Mouse (Mus musculus) layer of hippocampus, adult 8-10 months (tissue): ENCODE data around the gene Prex1. TPM values are rescaled to one million over a fixed set of nuclear protein-coding genes. Genes with fewer than 3 reads are reported as not detected.

Experiments
- DNase-seq, 2 experiments: peaks; one replicate each; pipeline ENCODE4 v3.0.0; 2022; ENCODE audit warnings: low spot score in 2 of 2
- total RNA-seq, 4 experiments: library from RNA; stranded (reverse); gene quantifications; 2 replicates each; pipeline ENCODE4 v1.2.4; 2022

Prex1 gene
- total RNA-seq, 4 experiments from 2014 or later: 67.2 to 81.3 (median 74.2) TPM

GRCm38 (mm10) chr2:166606053-166606452 lies 107.6 kb downstream of the Prex1 start:
- DNase-seq: no peak

- DNase-seq: no peak
Measured at GRCm38 (mm10) chr2:166605164-166605831, 108.3 kb downstream of the Prex1 start.

GRCm38 (mm10) chr2:166602948-166603347 lies 110.7 kb downstream of the Prex1 start:
- peak in 1 of 2 experiments; percentile 41 for DNase-seq

- no peak for DNase-seq
Measured at GRCm38 (mm10) chr2:166601420-166601819, 112.2 kb downstream of the Prex1 start.

DNA sequence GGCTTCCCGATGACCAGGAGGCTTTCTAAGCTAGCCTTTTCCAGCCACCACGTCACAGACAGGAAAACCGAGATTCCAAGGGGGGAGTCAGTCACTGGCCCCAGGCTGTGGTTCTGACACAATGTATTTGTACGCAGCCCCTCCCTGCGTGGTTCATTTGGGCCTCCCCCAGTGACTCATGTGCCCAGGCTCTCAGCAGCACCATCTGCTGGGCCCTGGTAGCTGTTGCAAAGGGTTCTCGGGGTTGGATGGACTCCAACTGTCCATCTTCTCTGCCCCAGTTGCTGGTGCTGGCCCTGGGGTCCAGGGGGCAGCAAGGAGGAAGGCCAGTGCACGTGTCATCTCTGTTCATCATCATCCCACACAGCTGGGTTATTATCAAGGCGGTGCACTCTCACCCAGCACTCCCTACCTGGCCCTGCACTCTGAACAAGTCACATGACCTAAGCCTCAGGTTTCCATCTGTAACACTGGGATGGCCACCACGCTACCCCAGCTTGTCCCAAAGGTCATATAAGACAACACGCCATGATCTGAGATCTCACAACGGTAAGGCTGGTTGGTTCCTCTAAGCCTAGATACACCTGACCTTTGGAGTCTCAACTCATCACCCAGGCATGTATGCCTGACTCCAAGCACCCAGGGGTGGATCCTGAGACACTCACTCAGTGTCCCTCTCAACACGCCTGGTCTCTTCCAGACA lies 115.0 kb downstream of the Prex1 start:
- no peak for DNase-seq

- no peak for DNase-seq
Measured at GRCm38 (mm10) chr2:166597763-166598162, 115.9 kb downstream of the Prex1 start.

GRCm38 (mm10) chr2:166592034-166592912 lies 121.4 kb downstream of the Prex1 start:
- peak; percentile 71 to 88 for DNase-seq

DNA sequence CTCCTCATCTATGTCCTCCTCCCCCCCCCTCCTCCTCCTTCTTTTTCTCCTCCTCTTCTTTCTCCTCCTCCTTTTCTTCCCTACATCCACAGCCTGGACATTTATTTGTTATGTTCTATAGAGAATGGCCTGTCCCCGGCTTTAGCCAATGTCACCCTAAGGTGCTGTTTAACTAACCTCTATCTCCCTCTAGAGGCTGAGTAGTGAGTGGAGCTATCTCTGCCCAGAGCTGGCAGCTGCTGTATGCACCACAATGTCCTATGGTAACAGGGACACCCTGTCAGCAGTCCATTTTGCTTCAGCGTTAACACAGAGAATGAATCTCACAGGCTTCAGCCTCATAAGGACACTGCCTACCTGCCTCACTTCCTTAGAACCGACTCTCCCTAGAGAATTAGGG lies 129.1 kb downstream of the Prex1 start:
- DNase-seq: no peak

DNA sequence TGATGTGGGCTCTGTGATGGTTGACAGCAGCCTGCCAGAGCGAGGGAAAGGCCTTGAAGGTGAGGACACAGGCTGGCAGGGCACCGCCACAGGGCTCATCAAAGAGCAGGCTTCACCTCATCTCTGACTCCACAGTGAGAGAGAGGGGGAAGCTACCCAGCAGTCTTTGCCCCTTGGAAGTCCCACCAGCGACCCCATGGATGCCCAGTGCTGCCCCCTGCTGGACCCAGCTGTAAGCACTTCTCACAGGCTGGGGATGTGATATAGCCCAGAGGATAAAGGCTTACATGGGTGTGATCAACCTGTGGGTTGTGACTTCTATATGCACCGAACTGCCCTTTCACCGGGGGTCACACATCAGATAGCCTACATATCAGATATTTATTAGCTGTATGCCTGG lies 130.3 kb downstream of the Prex1 start:
- DNase-seq: no peak

DNA sequence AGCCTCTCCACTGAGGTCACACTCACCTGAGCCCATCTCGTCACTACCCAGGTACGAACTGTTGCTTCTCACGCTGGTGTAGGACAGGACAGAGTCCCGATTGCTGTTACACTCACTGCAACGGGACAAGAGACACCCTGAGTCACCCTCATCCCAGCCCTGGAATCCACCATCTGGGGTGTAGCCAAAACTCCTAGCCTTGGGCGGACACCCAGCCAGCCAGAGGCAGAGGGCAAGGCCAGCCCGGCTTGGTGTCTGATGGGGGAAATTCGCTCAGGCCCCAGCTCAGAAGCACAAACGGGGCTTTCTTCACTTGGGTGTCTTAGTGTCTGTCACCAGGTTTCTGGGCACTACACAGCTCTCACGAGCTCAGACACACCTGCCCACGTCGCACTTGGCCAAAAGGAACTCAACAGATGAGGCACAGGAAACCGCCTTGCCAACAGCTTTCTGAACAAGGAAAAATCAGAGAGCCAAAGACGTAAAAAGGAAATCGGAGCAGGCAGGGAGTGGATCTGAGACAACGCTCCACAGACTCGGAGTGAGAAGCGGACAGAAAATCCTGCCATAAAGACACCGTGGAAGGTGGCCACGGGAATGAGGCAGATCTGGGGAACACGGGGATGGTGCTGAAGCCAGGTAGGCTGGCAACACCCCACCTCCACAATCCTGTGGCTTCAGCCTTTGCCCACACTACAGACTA lies 131.6 kb downstream of the Prex1 start:
- no peak for DNase-seq

- no peak for DNase-seq
Measured at GRCm38 (mm10) chr2:166579793-166580192, 133.8 kb downstream of the Prex1 start.

GRCm38 (mm10) chr2:166579361-166579760 lies 134.3 kb downstream of the Prex1 start:
- DNase-seq: no peak

GRCm38 (mm10) chr2:166575419-166575818 lies 138.2 kb downstream of the Prex1 start:
- DNase-seq: no peak

GRCm38 (mm10) chr2:166574934-166575333 lies 138.7 kb downstream of the Prex1 start:
- peak in 1 of 2 experiments; percentile 59 for DNase-seq

- DNase-seq: no peak
Measured at GRCm38 (mm10) chr2:166573621-166574020, 140.0 kb downstream of the Prex1 start.

- DNase-seq: no peak
Measured at GRCm38 (mm10) chr2:166572297-166572696, 141.3 kb downstream of the Prex1 start.

- DNase-seq: no peak
Measured at GRCm38 (mm10) chr2:166569182-166569581, 144.4 kb downstream of the Prex1 start.

DNA sequence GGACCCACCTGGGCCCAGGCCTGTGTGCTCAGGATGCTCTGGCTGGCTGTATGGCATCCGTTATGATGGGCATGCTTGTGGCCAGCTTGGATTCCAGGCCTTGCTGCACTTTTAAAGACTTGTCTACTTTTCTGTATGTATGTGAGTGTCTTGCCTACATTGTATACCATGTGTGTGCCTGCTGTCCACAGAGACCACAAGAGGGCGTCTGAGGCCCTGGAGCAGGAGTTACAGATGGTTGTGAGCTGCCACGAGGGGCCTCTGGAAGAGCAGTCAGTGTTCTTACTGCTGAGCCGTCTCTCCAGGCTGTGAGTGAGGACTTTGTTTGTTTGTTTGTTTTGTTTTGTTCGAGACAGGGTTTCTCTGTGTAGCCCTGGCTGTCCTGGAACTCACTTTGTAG lies 148.1 kb downstream of the Prex1 start:
- no peak for DNase-seq

GRCm38 (mm10) chr2:166564455-166564854 lies 149.2 kb downstream of the Prex1 start:
- peak in 1 of 2 experiments; percentile 61 for DNase-seq

- DNase-seq: peak in 1 of 2 experiments; percentile 81
Measured at GRCm38 (mm10) chr2:166563890-166564289, 149.7 kb downstream of the Prex1 start.

DNA sequence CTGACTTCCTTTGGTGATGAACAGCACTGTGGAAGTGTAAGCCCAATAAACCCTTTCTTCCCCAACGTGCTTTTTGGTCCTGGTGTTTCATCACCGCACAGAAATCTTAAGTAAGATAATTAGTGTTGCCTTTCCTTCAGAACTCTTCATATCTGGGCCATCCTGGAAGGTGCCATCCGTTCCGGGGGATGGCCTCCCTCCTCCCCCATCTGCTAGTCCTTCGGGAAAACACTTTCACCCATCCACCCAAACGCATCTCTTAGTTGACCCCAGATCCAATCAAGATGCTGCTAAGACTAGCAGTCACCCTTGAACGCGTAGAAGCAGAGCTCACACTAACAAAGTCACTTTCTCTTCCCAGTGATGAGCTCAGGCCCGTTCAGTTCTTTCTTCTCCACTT lies 150.6 kb downstream of the Prex1 start:
- DNase-seq: peak in 1 of 2 experiments; percentile 45
